Mouse (Mus musculus) adrenal gland, postnatal 14 days (tissue): Measurements from ENCODE around the gene Sez6l. TPM values are rescaled to one million over a fixed set of nuclear protein-coding genes. Genes with fewer than 3 reads are reported as not detected.

Source experiments
- DNase-seq: peaks from one replicate; pipeline ENCODE4 v3.0.0; 2021; ENCODE audit warnings: mixed read lengths
- total RNA-seq: library from RNA; stranded (reverse); gene quantifications from 2 replicates; pipeline ENCODE4 v1.2.3, GENCODE M21; 2021

Sez6l gene
- total RNA-seq, 1 experiment from 2014 or later: 4.3 TPM

- DNase-seq: no peak
Observed at GRCm38 (mm10) chr5:112533312-112534075, 43.5 kb downstream of the Sez6l start.

- no peak for DNase-seq
Observed at GRCm38 (mm10) chr5:112532894-112533293, 44.1 kb downstream of the Sez6l start.

GRCm38 (mm10) chr5:112532210-112532609 is 44.8 kb downstream of the Sez6l start:
- DNase-seq: no peak

GRCm38 (mm10) chr5:112531111-112531510 is 45.9 kb downstream of the Sez6l start:
- no peak for DNase-seq

GRCm38 (mm10) chr5:112526936-112527335 is 50.0 kb downstream of the Sez6l start:
- DNase-seq: no peak

- DNase-seq: no peak
Observed at GRCm38 (mm10) chr5:112526435-112526834, 50.5 kb downstream of the Sez6l start.

GRCm38 (mm10) chr5:112525980-112526379 is 51.0 kb downstream of the Sez6l start:
- DNase-seq: no peak

GRCm38 (mm10) chr5:112525271-112525670 is 51.7 kb downstream of the Sez6l start:
- no peak for DNase-seq

- no peak for DNase-seq
Observed at GRCm38 (mm10) chr5:112523796-112524195, 53.2 kb downstream of the Sez6l start.

- no peak for DNase-seq
Observed at GRCm38 (mm10) chr5:112523331-112523730, 53.7 kb downstream of the Sez6l start.

GRCm38 (mm10) chr5:112521703-112522527 is 55.1 kb downstream of the Sez6l start:
- no peak for DNase-seq

- DNase-seq: no peak
Observed at GRCm38 (mm10) chr5:112520826-112521702, 55.9 kb downstream of the Sez6l start.

- DNase-seq: no peak
Observed at GRCm38 (mm10) chr5:112518773-112519172, 58.2 kb downstream of the Sez6l start.

- no peak for DNase-seq
Observed at GRCm38 (mm10) chr5:112517454-112517853, 59.5 kb downstream of the Sez6l start.

GRCm38 (mm10) chr5:112516527-112516926 is 60.5 kb downstream of the Sez6l start:
- no peak for DNase-seq

GRCm38 (mm10) chr5:112510351-112510750 is 66.6 kb downstream of the Sez6l start:
- no peak for DNase-seq

GRCm38 (mm10) chr5:112509916-112510315 is 67.1 kb downstream of the Sez6l start:
- DNase-seq: no peak

- no peak for DNase-seq
Observed at GRCm38 (mm10) chr5:112505595-112505994, 71.4 kb downstream of the Sez6l start.

GRCm38 (mm10) chr5:112501384-112501783 is 75.6 kb downstream of the Sez6l start:
- DNase-seq: no peak

GRCm38 (mm10) chr5:112499918-112500682 is 76.9 kb downstream of the Sez6l start:
- DNase-seq: no peak
